Mouse (Mus musculus): ENCODE data around the gene Evi5l. TPM values are rescaled to one million over a fixed set of nuclear protein-coding genes. Genes with fewer than 3 reads are reported as not detected.
A peak's percentile ranks its signal among the peaks of the same experiment; 100 is the strongest.
"Not testable (repeated sequence)": the region's sequence is repeated elsewhere in the genome, so short reads cannot be mapped to it uniquely, and the experiment has no call there.

Gene Evi5l
- polyA plus RNA-seq, 1 experiment from 2014 or later, result 16.0 TPM

- no peak overlapping the region for H3K4me3 ChIP-seq (ENCODE audit: low read depth, low read length)
- peaks cover 4% of the 10 kb centered on the region for H3K36me3 ChIP-seq (replicated peaks; ENCODE audit: control insufficient read depth, insufficient read depth, low read depth, low read length)
- no peaks in the 10 kb centered on the region for H3K27me3 ChIP-seq (ENCODE audit: control insufficient read depth, insufficient read depth, low read length)
- no peak overlapping the region for H3K27ac ChIP-seq (replicated peaks; ENCODE audit: low read depth, low read length)
- H3K9ac ChIP-seq (replicated peaks; ENCODE audit: low read length), result 0 out of 2 replicates have a peak overlapping the region, but pooled peaks have one; percentile 6
- H3K4me2 ChIP-seq (ENCODE audit: low read depth, low read length), result no peak overlapping the region
- H3K4me1 ChIP-seq (ENCODE audit: control insufficient read depth, insufficient read depth, low read length), result peaks cover 9% of the 10 kb centered on the region
- DNase-seq (ENCODE audit: low spot score), result peak; percentile 60
- WGBS, result 13% methylated on average over 29 of the region's 29 CpGs
- H3K9me3 ChIP-seq (replicated peaks; ENCODE audit: control insufficient read depth, low read length), result no peaks in the 10 kb centered on the region
- no peak for ATAC-seq (replicated peaks; ENCODE audit: insufficient number of reproducible peaks, low FRiP score, low TSS enrichment, low read depth)
Observed at GRCm38 (mm10) chr8:4249213-4249612, 82.8 kb downstream of the Evi5l start.

GRCm38 (mm10) chr8:4250306-4250970 is 84.1 kb downstream of the Evi5l start:
- WGBS, result 34% methylated on average over 26 of the region's 26 CpGs

GRCm38 (mm10) chr8:4252116-4252760 is 85.9 kb downstream of the Evi5l start:
- H3K36me3 ChIP-seq (replicated peaks; ENCODE audit: control insufficient read depth, insufficient read depth, low read depth, low read length), result peaks cover 3% of the 10 kb centered on the region
- 46% methylated on average over 8 of the region's 8 CpGs for WGBS
- no peak overlapping the region for H3K27ac ChIP-seq (replicated peaks; ENCODE audit: low read depth, low read length)
- DNase-seq (ENCODE audit: low spot score) (no peak), ATAC-seq (replicated peaks; ENCODE audit: insufficient number of reproducible peaks, low FRiP score, low TSS enrichment, low read depth) (no peak)
- H3K4me2 ChIP-seq (ENCODE audit: low read depth, low read length), result peak overlapping the region; percentile 37
- H3K9me3 ChIP-seq (replicated peaks; ENCODE audit: control insufficient read depth, low read length), result no peaks in the 10 kb centered on the region
- H3K9ac ChIP-seq (replicated peaks; ENCODE audit: low read length), result no peak overlapping the region
- peaks cover 9% of the 10 kb centered on the region for H3K4me1 ChIP-seq (ENCODE audit: control insufficient read depth, insufficient read depth, low read length)
- no peaks in the 10 kb centered on the region for H3K27me3 ChIP-seq (ENCODE audit: control insufficient read depth, insufficient read depth, low read length)
- peak overlapping the region; percentile 83 for H3K4me3 ChIP-seq (ENCODE audit: low read depth, low read length)

More at GRCm38 (mm10) chr8:4250306-4250970, 84.1 kb downstream of the Evi5l start:
- Histone ChIP-seq H3K9me3 (replicated peaks; ENCODE audit: control insufficient read depth, low read length) (no peaks in the 10 kb centered on the region), H3K27ac (replicated peaks; ENCODE audit: low read depth, low read length) (no peak overlapping the region), H3K9ac (replicated peaks; ENCODE audit: low read length) (no peak overlapping the region), H3K4me2 (ENCODE audit: low read depth, low read length) (no peak overlapping the region), H3K4me3 (ENCODE audit: low read depth, low read length) (no peak overlapping the region), H3K36me3 (replicated peaks; ENCODE audit: control insufficient read depth, insufficient read depth, low read depth, low read length) (peaks cover 5% of the 10 kb centered on the region; the same call in 1 of the 2 replicates), H3K4me1 (ENCODE audit: control insufficient read depth, insufficient read depth, low read length) (peaks cover 9% of the 10 kb centered on the region), H3K27me3 (ENCODE audit: control insufficient read depth, insufficient read depth, low read length) (no peaks in the 10 kb centered on the region)
- ATAC-seq (replicated peaks; ENCODE audit: insufficient number of reproducible peaks, low FRiP score, low TSS enrichment, low read depth), result no peak
- DNase-seq (ENCODE audit: low spot score), result peak; percentile 85

- H3K9me3 ChIP-seq (replicated peaks; ENCODE audit: control insufficient read depth, low read length), result no peaks in the 10 kb centered on the region
- under 1% methylated on average over 69 of the region's 69 CpGs for WGBS
- peak within 1 kb of the TSS; percentile 75 for H3K27ac ChIP-seq (replicated peaks; ENCODE audit: low read depth, low read length)
- peaks cover 3% of the 10 kb centered on the region for H3K36me3 ChIP-seq (replicated peaks; ENCODE audit: control insufficient read depth, insufficient read depth, low read depth, low read length)
- DNase-seq (ENCODE audit: low spot score) (peak; percentile 98), ATAC-seq (replicated peaks; ENCODE audit: insufficient number of reproducible peaks, low FRiP score, low TSS enrichment, low read depth) (peak; percentile 82)
- H3K4me2 ChIP-seq (ENCODE audit: low read depth, low read length), result peak within 1 kb of the TSS; percentile 74
- no peaks in the 10 kb centered on the region for H3K27me3 ChIP-seq (ENCODE audit: control insufficient read depth, insufficient read depth, low read length)
- H3K9ac ChIP-seq (replicated peaks; ENCODE audit: low read length), result peak within 1 kb of the TSS; percentile 90
- H3K4me1 ChIP-seq (ENCODE audit: control insufficient read depth, insufficient read depth, low read length), result peaks cover 9% of the 10 kb centered on the region
- peak within 1 kb of the TSS; percentile 83 for H3K4me3 ChIP-seq (ENCODE audit: low read depth, low read length)
Observed at GRCm38 (mm10) chr8:4252934-4253841, 86.8 kb downstream of the Evi5l start, which contains the start of gene Snapc2. TSS of gene Snapc2 (plus strand) at chr8:4253080.

GRCm38 (mm10) chr8:4254001-4254400 is 87.6 kb downstream of the Evi5l start:
- WGBS, result 75% methylated on average over 6 of the region's 6 CpGs
- H3K9ac ChIP-seq (replicated peaks; ENCODE audit: low read length), result peak overlapping the region; percentile 22; the same call in 1 of the 2 replicates
- H3K27me3 ChIP-seq (ENCODE audit: control insufficient read depth, insufficient read depth, low read length), result no peaks in the 10 kb centered on the region
- H3K4me1 ChIP-seq (ENCODE audit: control insufficient read depth, insufficient read depth, low read length), result peaks cover 6% of the 10 kb centered on the region
- H3K9me3 ChIP-seq (replicated peaks; ENCODE audit: control insufficient read depth, low read length), result no peaks in the 10 kb centered on the region
- H3K4me2 ChIP-seq (ENCODE audit: low read depth, low read length), result peak overlapping the region; percentile 74; the same call in 1 of the 2 replicates
- no peak overlapping the region for H3K27ac ChIP-seq (replicated peaks; ENCODE audit: low read depth, low read length)
- DNase-seq (ENCODE audit: low spot score) (no peak), ATAC-seq (replicated peaks; ENCODE audit: insufficient number of reproducible peaks, low FRiP score, low TSS enrichment, low read depth) (no peak)
- peak overlapping the region; percentile 83 for H3K4me3 ChIP-seq (ENCODE audit: low read depth, low read length)
- H3K36me3 ChIP-seq (replicated peaks; ENCODE audit: control insufficient read depth, insufficient read depth, low read depth, low read length), result peaks cover 3% of the 10 kb centered on the region

- not testable (repeated sequence) for H3K27ac ChIP-seq (replicated peaks; ENCODE audit: low read depth, low read length); H3K36me3 ChIP-seq (replicated peaks; ENCODE audit: control insufficient read depth, insufficient read depth, low read depth, low read length); ATAC-seq (replicated peaks; ENCODE audit: insufficient number of reproducible peaks, low FRiP score, low TSS enrichment, low read depth); H3K4me1 ChIP-seq (ENCODE audit: control insufficient read depth, insufficient read depth, low read length); H3K9ac ChIP-seq (replicated peaks; ENCODE audit: low read length); DNase-seq (ENCODE audit: low spot score); H3K27me3 ChIP-seq (ENCODE audit: control insufficient read depth, insufficient read depth, low read length); H3K4me2 ChIP-seq (ENCODE audit: low read depth, low read length); H3K9me3 ChIP-seq (replicated peaks; ENCODE audit: control insufficient read depth, low read length); H3K4me3 ChIP-seq (ENCODE audit: low read depth, low read length)
- WGBS, result 94% methylated on average over 7 of the region's 7 CpGs
Observed at GRCm38 (mm10) chr8:4255471-4255870, 89.1 kb downstream of the Evi5l start.

- no peak overlapping the region for H3K9ac ChIP-seq (replicated peaks; ENCODE audit: low read length)
- H3K4me3 ChIP-seq (ENCODE audit: low read depth, low read length), result no peak overlapping the region
- no peak for ATAC-seq (replicated peaks; ENCODE audit: insufficient number of reproducible peaks, low FRiP score, low TSS enrichment, low read depth)
- H3K27me3 ChIP-seq (ENCODE audit: control insufficient read depth, insufficient read depth, low read length), result no peaks in the 10 kb centered on the region
- 79% methylated on average over 4 of the region's 4 CpGs for WGBS
- H3K9me3 ChIP-seq (replicated peaks; ENCODE audit: control insufficient read depth, low read length), result no peaks in the 10 kb centered on the region
- no peaks in the 10 kb centered on the region for H3K4me1 ChIP-seq (ENCODE audit: control insufficient read depth, insufficient read depth, low read length)
- no peak overlapping the region for H3K27ac ChIP-seq (replicated peaks; ENCODE audit: low read depth, low read length)
- no peak overlapping the region for H3K4me2 ChIP-seq (ENCODE audit: low read depth, low read length)
- peaks cover 6% of the 10 kb centered on the region for H3K36me3 ChIP-seq (replicated peaks; ENCODE audit: control insufficient read depth, insufficient read depth, low read depth, low read length)
- DNase-seq (ENCODE audit: low spot score), result no peak
Observed at GRCm38 (mm10) chr8:4256911-4257310, 90.5 kb downstream of the Evi5l start.
